Mouse (Mus musculus) heart, postnatal 14 days (tissue): ENCODE measurements around the gene Gmppb. TPM values are rescaled to one million over a fixed set of nuclear protein-coding genes. Genes with fewer than 3 reads are reported as not detected.
A peak's percentile ranks its signal among the peaks of the same experiment; 100 is the strongest.

Source experiments
- DNase-seq, 2 experiments: peaks; one replicate each; pipeline ENCODE4 v3.0.0; 2021 to 2022
- intact Hi-C: fragments of 180-260 bp; cut with DNase I; formaldehyde crosslinking; loops from one replicate; pipeline ENCODE4 v1.15.1; 2025
- total RNA-seq, 2 experiments: library from RNA; stranded (reverse); gene quantifications; 2 replicates each; pipeline ENCODE4 v1.2.3; 2021

The Gmppb gene
- total RNA-seq, 2 experiments from 2014 or later: 9.2 to 11.4 TPM

- intact Hi-C loops: no loop called here
These were observed 20.0 kb downstream of the Gmppb start for GRCm38 (mm10) chr9:108069007-108069406.

GRCm38 (mm10) chr9:108069529-108069928 is 20.5 kb downstream of the Gmppb start:
- DNase-seq: no peak
- intact Hi-C loops: no loop called here

More at GRCm38 (mm10) chr9:108069007-108069406, 20.0 kb downstream of the Gmppb start:
- DNase-seq: no peak

GRCm38 (mm10) chr9:108071801-108072200 is 22.8 kb downstream of the Gmppb start:
- no peak for DNase-seq
- intact Hi-C loops: loop anchor here (2.0 kb wide), 1 partner anchor 41 kb away; no protein-coding TSS in a partner anchor

- no peak for DNase-seq
- intact Hi-C loops: no loop called here
These were observed 23.5 kb downstream of the Gmppb start for GRCm38 (mm10) chr9:108072481-108072924.

- no peak for DNase-seq
- intact Hi-C loops: no loop called here
These were observed 24.3 kb downstream of the Gmppb start for GRCm38 (mm10) chr9:108073141-108073930.

- intact Hi-C loops: no loop called here
- no peak for DNase-seq
These were observed 31.1 kb downstream of the Gmppb start, which contains the start of gene Mst1 for GRCm38 (mm10) chr9:108080168-108080567. Gene Mst1, plus strand, starts transcription at chr9:108080436.

GRCm38 (mm10) chr9:108082549-108082948 is 33.5 kb downstream of the Gmppb start:
- intact Hi-C loops: no loop called here
- no peak for DNase-seq

GRCm38 (mm10) chr9:108082988-108083431 is 34.0 kb downstream of the Gmppb start, which contains the start of gene Rnf123:
Gene Rnf123, minus strand, starts transcription at chr9:108083346.
- DNase-seq: no peak
- intact Hi-C loops: no loop called here

- no peak for DNase-seq
- intact Hi-C loops: no loop called here
These were observed 34.5 kb downstream of the Gmppb start for GRCm38 (mm10) chr9:108083561-108083960.

- intact Hi-C loops: no loop called here
- DNase-seq: no peak
These were observed 36.2 kb downstream of the Gmppb start for GRCm38 (mm10) chr9:108085261-108085660.

- DNase-seq: no peak
- intact Hi-C loops: no loop called here
These were observed 41.6 kb downstream of the Gmppb start for GRCm38 (mm10) chr9:108090611-108091120.

GRCm38 (mm10) chr9:108093586-108093985 is 44.5 kb downstream of the Gmppb start:
- intact Hi-C loops: no loop called here
- DNase-seq: no peak

- intact Hi-C loops: no loop called here
- DNase-seq: peak; percentile 94 to 96
These were observed 45.3 kb downstream of the Gmppb start, which contains the start of gene Apeh for GRCm38 (mm10) chr9:108094184-108094941. Gene Apeh, minus strand, starts transcription at chr9:108094606.

GRCm38 (mm10) chr9:108094998-108095411 is 46.0 kb downstream of the Gmppb start:
- intact Hi-C loops: loop anchor here (1.0 kb wide), 1 partner anchor 106 kb away; no protein-coding TSS in a partner anchor
- peak; percentile 37 to 38 for DNase-seq

GRCm38 (mm10) chr9:108095518-108095917 is 46.5 kb downstream of the Gmppb start:
- intact Hi-C loops: loop anchor here (1.0 kb wide), 1 partner anchor 106 kb away; no protein-coding TSS in a partner anchor
- DNase-seq: peak; percentile 67 to 80

GRCm38 (mm10) chr9:108095949-108096712 is 47.1 kb downstream of the Gmppb start:
- DNase-seq: no peak
- intact Hi-C loops: loop anchor here (1.0 kb wide), 2 partner anchors 105 to 188 kb away; no protein-coding TSS in a partner anchor

GRCm38 (mm10) chr9:108099619-108100018 is 50.6 kb downstream of the Gmppb start:
- no peak for DNase-seq
- intact Hi-C loops: loop anchor here (10.0 kb wide), 1 partner anchor 325 kb away; the partner anchor contains the start of gene Ccdc36
